Mouse (Mus musculus): ENCODE measurements around the gene Phldb3. TPM values are rescaled to one million over a fixed set of nuclear protein-coding genes. Genes with fewer than 3 reads are reported as not detected.

Gene Phldb3
- total RNA-seq, 2 experiments from 2014 or later: 3.8 to 5.2 TPM

DNA sequence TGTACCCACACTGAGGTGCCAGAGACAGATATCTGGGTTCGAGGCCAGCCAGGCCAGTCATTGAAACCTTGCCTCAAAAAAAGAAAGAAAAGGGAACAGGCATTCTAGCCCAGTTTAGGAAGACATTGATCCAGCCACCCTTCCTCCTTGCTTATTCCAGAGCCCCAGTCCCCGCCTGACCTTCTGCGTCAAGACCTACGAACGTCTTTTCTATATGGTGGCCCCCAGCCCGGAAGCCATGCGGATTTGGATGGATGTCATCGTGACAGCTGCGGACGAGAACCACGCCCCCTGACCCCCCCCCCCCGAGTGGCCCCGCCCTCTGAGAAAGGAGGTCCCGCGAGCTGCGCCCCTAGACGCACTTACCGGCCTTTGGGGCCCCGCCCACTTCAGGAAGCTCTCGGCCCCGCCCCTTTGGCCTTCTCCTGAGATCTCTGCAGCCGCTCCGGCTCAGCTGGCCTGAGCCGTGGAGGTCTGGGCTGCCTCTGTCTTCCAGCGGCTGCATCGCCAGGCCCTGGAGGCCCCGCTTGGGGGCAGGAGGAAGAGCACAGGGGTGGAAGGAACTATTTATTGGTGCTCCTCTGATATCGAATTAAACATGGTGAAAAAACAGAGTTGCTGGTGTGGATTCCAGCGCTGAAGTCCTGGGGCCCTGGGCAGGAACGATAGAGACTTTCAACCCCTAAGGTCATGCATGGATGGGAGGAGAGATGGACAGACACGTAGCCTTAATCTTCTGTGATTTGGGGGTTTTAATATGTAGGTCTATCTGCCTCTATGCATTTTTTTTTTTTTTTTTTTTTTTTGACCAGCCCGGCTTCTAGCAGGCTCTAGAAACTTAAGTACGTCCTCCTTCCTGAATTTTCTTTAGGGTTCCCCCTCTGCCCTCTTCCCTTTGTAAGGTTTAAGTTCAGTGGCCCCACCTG lies 18.4 kb downstream of the Phldb3 start:
- peak; percentile 78 to 81 for DNase-seq (ENCODE audit: low spot score in 2 of 2)

DNA sequence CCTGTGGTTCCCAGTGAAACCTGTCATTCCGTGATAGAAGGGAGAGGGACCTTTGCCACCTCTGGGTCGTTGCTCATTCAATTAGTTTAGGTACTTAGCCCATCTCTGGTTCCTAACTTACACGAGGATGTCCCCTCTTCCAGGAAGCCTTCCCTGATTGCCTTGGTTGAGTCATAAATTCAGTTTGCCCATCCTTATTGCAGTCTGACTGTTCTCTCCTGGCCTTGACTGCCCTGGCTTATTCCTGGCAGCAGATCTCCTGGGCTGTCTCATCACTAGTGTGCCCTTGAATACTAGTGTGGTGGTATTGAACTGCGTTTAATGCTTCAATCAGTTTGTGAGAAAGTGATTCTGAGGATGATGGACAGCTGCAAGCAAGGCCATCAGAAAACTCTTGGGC lies 19.1 kb downstream of the Phldb3 start:
- peak in 1 of 2 experiments; percentile 43 for DNase-seq (ENCODE audit: low spot score in 2 of 2)

GRCm38 (mm10) chr7:24630116-24630880 lies 19.7 kb downstream of the Phldb3 start:
- no peak for DNase-seq (ENCODE audit: low spot score in 2 of 2)

GRCm38 (mm10) chr7:24636264-24636663 lies 25.7 kb downstream of the Phldb3 start, which contains the start of gene Lypd3:
Gene Lypd3 (plus strand): TSS chr7:24636550.
- no peak for DNase-seq (ENCODE audit: low spot score in 2 of 2)

DNA sequence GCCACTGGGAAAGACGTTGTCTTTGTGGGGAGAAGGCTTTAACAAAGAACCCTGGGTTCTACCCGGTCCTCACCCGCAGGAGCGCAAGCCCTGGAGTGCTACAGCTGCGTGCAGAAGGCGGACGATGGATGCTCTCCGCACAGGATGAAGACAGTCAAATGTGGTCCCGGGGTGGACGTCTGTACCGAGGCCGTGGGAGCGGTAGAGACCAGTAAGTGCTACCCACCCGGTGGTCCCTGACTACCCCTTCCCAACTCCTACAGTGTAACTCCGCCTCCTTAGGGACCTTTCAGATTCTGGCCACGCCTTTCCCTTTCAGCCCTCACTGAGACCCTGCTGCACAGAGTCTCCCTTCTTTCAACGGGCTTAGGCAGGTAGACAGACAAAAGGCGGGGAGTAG lies 26.5 kb downstream of the Phldb3 start:
- DNase-seq (ENCODE audit: low spot score in 2 of 2): no peak

GRCm38 (mm10) chr7:24638026-24638856 lies 27.7 kb downstream of the Phldb3 start:
- peak in 1 of 2 experiments; percentile 40 for DNase-seq (ENCODE audit: low spot score in 2 of 2)

- DNase-seq (ENCODE audit: low spot score in 2 of 2): no peak
Observed at GRCm38 (mm10) chr7:24640450-24640849, 29.9 kb downstream of the Phldb3 start.

- peak; percentile 48 to 62 for DNase-seq (ENCODE audit: low spot score in 2 of 2)
Observed at GRCm38 (mm10) chr7:24642491-24642890, 31.9 kb downstream of the Phldb3 start.

- DNase-seq (ENCODE audit: low spot score in 2 of 2): no peak
Observed at GRCm38 (mm10) chr7:24644492-24644891, 33.9 kb downstream of the Phldb3 start.

GRCm38 (mm10) chr7:24644996-24645395 lies 34.4 kb downstream of the Phldb3 start:
- DNase-seq (ENCODE audit: low spot score in 2 of 2): no peak

DNA sequence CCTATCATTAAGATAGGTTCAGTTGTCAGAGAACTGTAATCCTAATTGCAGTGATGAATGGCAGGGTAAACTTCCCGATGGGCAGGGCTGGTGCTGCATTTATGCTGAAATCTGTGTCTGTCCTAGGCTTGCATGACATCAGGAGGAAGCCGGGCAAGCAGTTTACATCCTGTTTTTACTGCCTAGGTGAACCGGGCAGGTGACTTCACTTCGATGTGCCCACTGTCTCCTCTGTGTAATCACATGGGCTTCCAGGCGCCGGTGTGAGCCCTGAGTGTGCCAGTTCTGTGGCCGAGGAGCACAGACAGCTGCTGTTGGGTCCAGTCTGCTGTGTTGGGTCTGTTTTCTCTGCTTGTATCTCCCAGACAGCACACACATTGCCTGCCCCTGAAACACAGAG lies 35.9 kb downstream of the Phldb3 start:
- no peak for DNase-seq (ENCODE audit: low spot score in 2 of 2)

- peak; percentile 65 to 69 for DNase-seq (ENCODE audit: low spot score in 2 of 2)
Observed at GRCm38 (mm10) chr7:24653681-24654080, 43.1 kb downstream of the Phldb3 start.

DNA sequence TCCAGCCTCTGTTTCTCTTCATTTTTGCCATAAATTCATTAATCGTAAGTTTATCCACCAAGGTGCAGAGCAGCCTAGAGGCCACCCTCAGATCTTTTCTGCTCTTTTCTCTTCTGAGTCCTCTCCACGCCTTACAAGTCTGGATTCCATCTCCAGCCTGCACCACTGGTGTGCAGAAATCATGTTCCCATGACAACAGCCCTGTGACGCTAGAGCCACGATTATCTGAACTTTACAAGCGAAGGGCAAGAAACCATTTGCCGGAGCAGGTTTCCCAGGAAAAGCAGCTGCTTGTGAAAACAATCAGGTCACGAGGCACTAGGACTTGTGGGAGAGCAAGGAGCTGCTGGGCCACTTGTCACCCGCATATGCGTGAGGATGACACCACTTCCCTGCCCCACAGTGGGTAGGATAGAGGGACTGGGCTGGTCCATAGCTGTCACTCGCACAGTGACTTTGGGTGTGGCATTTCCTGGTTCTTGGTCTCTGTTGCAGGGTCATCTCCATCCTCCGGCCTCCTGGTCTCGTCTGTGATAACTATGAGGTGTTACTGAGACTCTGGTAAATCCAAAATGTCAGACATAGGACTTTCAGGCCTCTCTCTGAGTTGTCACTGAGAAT lies 49.3 kb downstream of the Phldb3 start:
- no peak for DNase-seq (ENCODE audit: low spot score in 2 of 2)

- DNase-seq (ENCODE audit: low spot score in 2 of 2): no peak
Observed at GRCm38 (mm10) chr7:24661118-24661904, 50.7 kb downstream of the Phldb3 start.

- DNase-seq (ENCODE audit: low spot score in 2 of 2): peak; percentile 54 to 58
Observed at GRCm38 (mm10) chr7:24662575-24662974, 52.0 kb downstream of the Phldb3 start.

DNA sequence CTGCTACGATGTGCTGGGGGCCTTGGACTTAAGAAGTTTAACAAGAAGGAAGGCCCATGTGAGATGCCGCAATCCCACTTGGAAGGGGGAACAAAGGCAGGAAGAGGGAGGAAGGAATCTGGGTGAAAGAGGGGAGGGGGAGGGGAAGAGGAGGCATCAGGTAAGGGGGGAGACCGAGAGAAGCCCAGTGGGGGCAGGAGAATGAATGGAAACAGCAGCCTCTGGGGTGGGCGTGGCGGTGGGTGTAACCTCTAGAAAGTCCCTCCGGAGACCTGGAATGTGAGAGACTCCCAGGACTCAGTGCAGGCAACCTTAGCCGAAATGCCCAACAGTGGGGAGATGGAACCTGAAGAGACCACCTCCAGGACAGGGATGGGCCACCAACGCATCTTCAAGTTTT lies 53.7 kb downstream of the Phldb3 start:
- DNase-seq (ENCODE audit: low spot score in 2 of 2): no peak

DNA sequence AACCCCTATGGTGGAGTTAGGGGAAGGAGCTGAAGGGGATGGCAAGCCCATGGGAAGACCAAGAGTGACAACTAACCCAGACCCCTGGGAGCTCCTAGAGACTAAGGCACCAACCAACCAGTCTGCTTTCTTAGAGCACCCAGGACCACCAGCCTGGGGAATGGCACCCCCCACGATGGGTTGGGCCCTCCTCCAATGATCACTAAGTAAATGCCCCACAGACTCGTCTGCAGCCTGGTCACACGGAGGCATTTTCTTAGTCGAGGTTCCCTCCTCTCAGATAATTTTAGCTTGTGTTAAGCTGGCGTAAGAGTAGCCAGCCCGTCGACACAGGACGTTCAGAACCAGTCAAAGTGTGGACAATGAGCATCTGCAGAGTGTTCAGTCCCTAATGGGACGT lies 54.4 kb downstream of the Phldb3 start:
- DNase-seq (ENCODE audit: low spot score in 2 of 2): no peak

DNA sequence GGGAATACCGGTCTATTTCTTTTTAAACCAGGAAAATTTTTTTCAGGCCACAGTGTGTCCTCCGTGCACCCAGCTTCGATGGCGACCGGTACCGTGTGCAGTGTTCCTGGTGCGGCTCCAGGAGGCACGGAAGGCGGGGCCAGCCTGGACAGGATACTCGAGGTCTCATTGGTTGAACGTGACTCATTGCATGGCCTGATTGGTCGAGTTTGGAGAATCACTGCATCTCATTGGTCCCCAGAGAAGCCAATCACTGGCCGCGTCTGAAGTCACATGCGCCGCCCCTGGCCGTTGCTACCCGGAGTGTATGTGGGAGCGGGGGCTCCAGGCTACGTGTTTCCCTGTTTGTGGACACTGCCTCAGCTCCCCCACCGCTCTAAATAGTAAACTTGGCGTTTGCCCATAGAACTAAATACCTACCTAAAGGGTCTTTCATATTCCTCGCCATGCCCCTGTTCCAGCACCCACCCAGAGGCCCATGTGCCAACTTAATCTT lies 61.4 kb downstream of the Phldb3 start:
- no peak for DNase-seq (ENCODE audit: low spot score in 2 of 2)

GRCm38 (mm10) chr7:24676575-24676974 lies 66.0 kb downstream of the Phldb3 start, which contains the start of gene Tex101:
Gene Tex101 (minus strand): TSS chr7:24676675.
- DNase-seq (ENCODE audit: low spot score in 2 of 2): no peak

Data from adrenal gland, adult 18-20 months (tissue).